Mouse (Mus musculus): Measurements from ENCODE around the gene Gm43302. TPM values are rescaled to one million over a fixed set of nuclear protein-coding genes. Genes with fewer than 3 reads are reported as not detected.
"Not testable (repeated sequence)": the region's sequence is repeated elsewhere in the genome, so short reads cannot be mapped to it uniquely, and the experiment has no call there.

Gene Gm43302
- total RNA-seq (2014; rRNA removed) (not detected in 2 replicates), polyA plus RNA-seq (2015; fragmentation: Nextera tagmentation; extraction: Ambion mirVana) (0.33 TPM in 1 of 2 replicates, not detected in the other)

DNA sequence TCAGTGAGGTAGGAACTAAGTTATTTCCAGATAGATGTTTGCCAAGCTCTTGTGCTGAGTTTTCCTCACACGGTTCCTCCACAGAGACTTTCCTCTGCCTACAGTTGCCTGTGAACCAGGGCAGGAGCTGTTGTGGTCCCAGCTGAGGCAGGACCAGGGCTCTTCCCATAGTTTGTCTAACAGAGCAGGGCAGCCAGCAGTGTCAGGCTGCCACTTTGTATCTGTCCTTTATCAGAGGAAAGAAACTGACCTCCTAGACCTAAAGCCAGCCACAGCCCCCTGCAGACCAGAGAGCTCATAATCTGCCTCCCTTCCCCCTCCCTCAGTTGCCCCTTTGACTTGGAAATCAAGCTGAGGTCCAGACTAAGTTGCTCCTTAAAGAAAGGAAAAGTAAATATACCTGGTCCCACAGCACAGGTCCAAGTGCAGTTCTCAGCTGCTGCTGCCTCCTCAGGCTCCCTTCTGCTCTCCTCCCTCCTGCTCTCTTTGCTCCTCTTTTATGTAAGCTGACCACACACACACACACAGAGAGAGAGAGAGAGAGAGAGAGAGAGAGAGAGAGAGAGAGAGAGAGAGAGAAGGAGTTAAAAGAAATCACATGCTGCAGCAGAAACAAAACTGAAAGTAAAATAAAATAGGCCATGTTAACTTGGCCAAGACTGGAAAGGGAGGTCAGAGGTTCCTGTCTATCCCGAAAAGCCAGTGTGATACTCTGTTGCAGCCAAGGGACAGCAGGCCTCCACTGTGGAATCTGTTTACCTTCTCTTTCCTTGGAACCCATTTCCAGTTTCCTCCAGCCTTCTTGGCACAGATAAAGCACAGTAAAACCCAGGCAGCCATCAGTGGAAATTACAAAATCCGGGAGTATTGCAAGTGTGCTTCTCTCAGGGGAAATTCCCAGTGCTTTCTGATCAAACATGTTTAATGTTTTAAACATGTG lies at the start of gene Gm43302, which contains the start of gene Gbp6:
Gene Gm43302, minus strand, starts transcription at position 470 of the 940 bp plus-strand sequence.
Gene Gbp6, minus strand, starts transcription at position 473 of the 940 bp plus-strand sequence.
- not testable (repeated sequence) for H3K4me1 ChIP-seq (ENCODE audit: insufficient read depth)

DNA sequence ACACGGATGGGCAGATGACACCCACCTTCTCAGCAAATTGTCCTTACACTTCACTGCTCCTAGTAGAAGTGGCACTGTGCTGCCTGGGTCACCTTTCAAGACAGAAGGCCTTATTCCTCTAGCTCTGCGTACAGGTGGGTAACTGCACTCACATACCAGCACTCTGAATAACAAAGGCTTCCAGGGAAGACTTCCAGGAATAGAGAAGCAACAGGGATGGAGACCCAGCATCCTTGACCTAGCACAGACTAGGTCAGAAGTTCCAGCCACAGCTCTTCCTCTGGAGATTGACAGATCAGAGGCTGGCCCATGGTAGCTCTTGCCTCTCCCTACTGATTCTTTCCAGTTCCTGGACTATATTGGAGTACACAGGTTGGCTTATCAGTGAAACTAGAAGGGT lies 47.8 kb upstream of the Gm43302 start:
- no peak overlapping the region for H3K4me3 ChIP-seq (ENCODE audit: low read depth, low read length)
- no peak overlapping the region for H3K27ac ChIP-seq (ENCODE audit: low read depth, low read length)
- no peaks in the 10 kb centered on the region for H3K9me3 ChIP-seq (ENCODE audit: low read length)
- no peak for TF ChIP-seq CTCF (IDR thresholded peaks at IDR 0.05; ENCODE audit: low read depth)
- ATAC-seq = no peak
- DNase-seq = no peak
- H3K4me1 ChIP-seq (ENCODE audit: insufficient read depth) = no peaks in the 10 kb centered on the region
- no peaks in the 10 kb centered on the region for H3K36me3 ChIP-seq (ENCODE audit: insufficient read depth)
- H3K27me3 ChIP-seq (ENCODE audit: insufficient read depth, low read length) = no peaks in the 10 kb centered on the region
- 68% methylated on average over 2 of the region's 2 CpGs for WGBS
- H3K9ac ChIP-seq = no peak overlapping the region
- no peak overlapping the region for H3K4me2 ChIP-seq (ENCODE audit: low read depth)

More for the DNA sequence above, at the start of gene Gm43302, which contains the start of gene Gbp6:
- H3K9ac ChIP-seq; H3K27me3 ChIP-seq (ENCODE audit: insufficient read depth, low read length); H3K36me3 ChIP-seq (ENCODE audit: insufficient read depth); H3K27ac ChIP-seq (ENCODE audit: low read depth, low read length); ATAC-seq; H3K4me3 ChIP-seq (ENCODE audit: low read depth, low read length); H3K4me2 ChIP-seq (ENCODE audit: low read depth); DNase-seq; H3K9me3 ChIP-seq (ENCODE audit: low read length): not testable (repeated sequence)
- WGBS = 43% methylated on average over 3 of the region's 3 CpGs

DNA sequence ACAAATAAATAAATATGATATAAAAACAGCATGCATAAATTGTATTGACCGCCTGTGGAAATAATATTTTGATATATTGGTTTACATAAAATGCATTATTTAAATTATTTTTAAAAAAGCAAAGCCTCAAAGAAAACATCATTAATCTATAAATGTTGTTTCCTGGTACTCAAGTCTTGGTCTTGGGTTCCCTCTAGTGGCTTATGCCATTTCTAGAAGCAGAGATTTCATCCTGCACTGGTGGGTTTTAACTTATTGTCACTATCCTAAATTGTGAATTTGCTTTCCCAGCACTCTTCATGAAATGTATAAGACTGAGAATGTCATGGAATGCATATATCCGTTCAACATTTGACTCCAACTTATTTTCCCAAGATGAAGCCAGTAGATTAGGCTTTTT lies 29.0 kb upstream of the Gm43302 start:
- Histone ChIP-seq H3K4me3 (ENCODE audit: low read depth, low read length) (no peak overlapping the region), H3K27me3 (ENCODE audit: insufficient read depth, low read length) (no peaks in the 10 kb centered on the region), H3K4me2 (ENCODE audit: low read depth) (no peak overlapping the region), H3K9me3 (ENCODE audit: low read length) (no peaks in the 10 kb centered on the region), H3K27ac (ENCODE audit: low read depth, low read length) (no peak overlapping the region), H3K36me3 (ENCODE audit: insufficient read depth) (no peaks in the 10 kb centered on the region), H3K4me1 (ENCODE audit: insufficient read depth) (no peaks in the 10 kb centered on the region), H3K9ac (no peak overlapping the region)
- DNase-seq = peak; percentile 52
- WGBS = 78% methylated on average over 2 of the region's 2 CpGs
- no peak; the same call in 1 of the 2 replicates for ATAC-seq
- TF ChIP-seq CTCF (IDR thresholded peaks at IDR 0.05; ENCODE audit: low read depth) = peak; percentile 64

DNA sequence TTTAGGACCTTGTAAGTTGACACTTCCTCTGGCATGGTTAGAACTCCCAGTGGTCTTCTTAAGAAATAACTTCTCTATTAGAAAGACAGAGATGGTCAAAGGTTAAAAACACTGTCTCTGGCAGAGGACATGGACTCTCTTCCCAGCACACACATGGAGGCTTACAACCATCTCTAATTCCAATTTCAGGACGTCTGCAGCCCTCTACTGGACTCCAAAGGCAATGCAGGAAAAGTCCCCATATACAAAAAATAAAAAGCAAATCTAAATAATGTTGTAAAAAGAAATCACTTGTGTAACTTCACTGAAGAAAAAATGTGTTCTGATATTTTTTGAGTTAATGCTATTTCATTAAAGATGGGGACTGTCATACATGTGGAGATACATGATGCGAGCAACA lies 17.4 kb upstream of the Gm43302 start:
- Histone ChIP-seq H3K9me3 (ENCODE audit: low read length) (no peaks in the 10 kb centered on the region), H3K4me3 (ENCODE audit: low read depth, low read length) (no peak overlapping the region), H3K4me1 (ENCODE audit: insufficient read depth) (no peaks in the 10 kb centered on the region), H3K36me3 (ENCODE audit: insufficient read depth) (no peaks in the 10 kb centered on the region), H3K27me3 (ENCODE audit: insufficient read depth, low read length) (no peaks in the 10 kb centered on the region), H3K4me2 (ENCODE audit: low read depth) (no peak overlapping the region), H3K9ac (no peak overlapping the region), H3K27ac (ENCODE audit: low read depth, low read length) (no peak overlapping the region)
- no peak for TF ChIP-seq CTCF (IDR thresholded peaks at IDR 0.05; ENCODE audit: low read depth)
- 84% methylated on average over 2 of the region's 2 CpGs for WGBS
- ATAC-seq = no peak
- no peak for DNase-seq

DNA sequence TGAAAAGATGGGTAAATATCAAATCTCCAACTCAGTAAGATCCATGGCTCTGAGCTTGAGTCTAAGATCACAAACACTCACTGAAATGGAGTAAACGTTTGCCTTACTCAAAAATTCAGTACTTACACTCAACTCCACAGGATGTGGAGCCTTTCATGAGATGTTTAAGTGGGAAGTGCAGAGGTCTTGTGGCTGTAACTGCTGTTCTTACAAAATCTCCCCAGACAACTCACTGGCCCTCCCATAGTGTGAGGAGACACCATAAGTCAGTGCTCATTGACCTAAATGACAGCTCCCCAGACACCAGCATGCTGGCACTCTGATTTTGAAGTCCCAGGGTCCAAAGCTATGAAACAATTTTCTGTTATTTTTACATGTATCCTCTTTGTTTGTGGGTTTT lies 15.7 kb upstream of the Gm43302 start:
- H3K27ac ChIP-seq (ENCODE audit: low read depth, low read length); H3K27me3 ChIP-seq (ENCODE audit: insufficient read depth, low read length); H3K4me1 ChIP-seq (ENCODE audit: insufficient read depth); H3K36me3 ChIP-seq (ENCODE audit: insufficient read depth); H3K4me3 ChIP-seq (ENCODE audit: low read depth, low read length); H3K9ac ChIP-seq; H3K9me3 ChIP-seq (ENCODE audit: low read length); DNase-seq; H3K4me2 ChIP-seq (ENCODE audit: low read depth); ATAC-seq: not testable (repeated sequence)
- WGBS = 70% methylated on average over 1 of the region's 1 CpGs

DNA sequence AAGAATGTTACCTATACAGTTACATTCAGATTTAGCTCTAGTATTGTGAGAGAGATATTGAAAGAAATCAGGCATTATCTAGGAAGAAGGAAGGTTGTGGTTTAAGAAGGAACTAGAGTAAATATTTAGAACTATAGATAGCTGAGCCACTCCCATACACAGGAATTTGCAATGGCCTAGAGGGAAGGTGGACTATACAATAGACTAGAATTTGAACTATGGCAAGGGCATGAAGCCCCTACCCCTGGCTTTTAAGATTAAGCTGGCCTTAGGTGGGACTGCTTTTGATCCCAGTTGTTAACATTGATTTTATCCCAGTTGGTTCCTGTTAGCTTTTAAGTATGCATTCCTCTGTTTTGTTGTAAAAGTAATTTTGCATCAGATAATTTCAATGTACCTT lies 13.5 kb upstream of the Gm43302 start:
- not testable (repeated sequence) for H3K36me3 ChIP-seq (ENCODE audit: insufficient read depth); ATAC-seq

DNA sequence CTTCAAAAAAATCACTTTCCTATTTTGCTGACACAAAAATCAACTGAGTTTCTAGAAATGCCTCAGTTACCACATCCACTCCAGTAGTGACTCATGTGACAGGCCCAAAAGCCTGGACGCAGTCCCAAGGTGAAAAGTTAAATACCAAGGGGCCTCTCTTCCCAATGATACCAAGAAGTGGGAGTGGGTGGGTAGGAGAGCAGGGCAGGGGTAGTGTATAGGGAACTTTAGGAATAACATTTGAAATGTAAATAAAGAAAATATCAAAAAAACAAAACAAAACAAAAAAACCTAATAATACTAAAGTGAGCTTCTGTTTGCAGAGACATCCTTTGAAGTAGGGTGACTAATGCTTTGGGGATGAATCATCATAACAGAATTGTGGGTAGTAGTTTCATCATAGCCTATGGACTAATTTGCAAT lies 12.7 kb upstream of the Gm43302 start:
- Histone ChIP-seq H3K9ac (no peak overlapping the region), H3K9me3 (ENCODE audit: low read length) (no peaks in the 10 kb centered on the region), H3K4me3 (ENCODE audit: low read depth, low read length) (no peak overlapping the region), H3K4me1 (ENCODE audit: insufficient read depth) (no peaks in the 10 kb centered on the region), H3K27ac (ENCODE audit: low read depth, low read length) (no peak overlapping the region), H3K36me3 (ENCODE audit: insufficient read depth) (no peaks in the 10 kb centered on the region), H3K4me2 (ENCODE audit: low read depth) (no peak overlapping the region), H3K27me3 (ENCODE audit: insufficient read depth, low read length) (no peaks in the 10 kb centered on the region)
- DNase-seq = no peak
- no peak for ATAC-seq
- no peak for TF ChIP-seq CTCF (IDR thresholded peaks at IDR 0.05; ENCODE audit: low read depth)
- WGBS = 87% methylated on average over 1 of the region's 1 CpGs

More for the DNA sequence above, 13.5 kb upstream of the Gm43302 start:
- H3K9me3 ChIP-seq (ENCODE audit: low read length); H3K4me1 ChIP-seq (ENCODE audit: insufficient read depth); H3K27me3 ChIP-seq (ENCODE audit: insufficient read depth, low read length); H3K27ac ChIP-seq (ENCODE audit: low read depth, low read length); H3K4me2 ChIP-seq (ENCODE audit: low read depth); H3K9ac ChIP-seq; H3K4me3 ChIP-seq (ENCODE audit: low read depth, low read length); DNase-seq: not testable (repeated sequence)

DNA sequence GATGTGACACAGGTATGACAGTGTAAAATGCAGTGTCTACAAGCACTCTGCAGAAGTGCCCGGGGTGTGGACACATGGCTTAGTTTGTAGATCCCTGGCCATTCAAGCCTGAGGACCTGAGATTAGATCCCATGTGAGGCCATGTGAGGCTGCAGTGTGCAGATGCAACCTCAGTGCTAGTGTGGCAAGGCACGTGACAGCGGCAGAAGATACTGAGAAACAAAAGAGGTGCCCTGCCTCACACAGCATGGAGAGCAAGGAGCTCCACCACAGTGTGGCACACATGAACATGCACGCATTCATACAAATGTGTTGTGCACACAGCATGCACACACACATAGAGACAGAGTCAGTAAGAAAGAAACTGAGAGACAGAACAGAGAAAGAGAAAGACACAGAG lies 12.2 kb upstream of the Gm43302 start:
- not testable (repeated sequence) for H3K36me3 ChIP-seq (ENCODE audit: insufficient read depth); H3K27me3 ChIP-seq (ENCODE audit: insufficient read depth, low read length); H3K9me3 ChIP-seq (ENCODE audit: low read length); DNase-seq; H3K4me2 ChIP-seq (ENCODE audit: low read depth); H3K9ac ChIP-seq; H3K4me1 ChIP-seq (ENCODE audit: insufficient read depth); ATAC-seq; H3K27ac ChIP-seq (ENCODE audit: low read depth, low read length); H3K4me3 ChIP-seq (ENCODE audit: low read depth, low read length)
- 92% methylated on average over 4 of the region's 4 CpGs for WGBS
